Comparison of ENCODE assay signal across 8 mouse cellular contexts in the genomic region with DNA sequence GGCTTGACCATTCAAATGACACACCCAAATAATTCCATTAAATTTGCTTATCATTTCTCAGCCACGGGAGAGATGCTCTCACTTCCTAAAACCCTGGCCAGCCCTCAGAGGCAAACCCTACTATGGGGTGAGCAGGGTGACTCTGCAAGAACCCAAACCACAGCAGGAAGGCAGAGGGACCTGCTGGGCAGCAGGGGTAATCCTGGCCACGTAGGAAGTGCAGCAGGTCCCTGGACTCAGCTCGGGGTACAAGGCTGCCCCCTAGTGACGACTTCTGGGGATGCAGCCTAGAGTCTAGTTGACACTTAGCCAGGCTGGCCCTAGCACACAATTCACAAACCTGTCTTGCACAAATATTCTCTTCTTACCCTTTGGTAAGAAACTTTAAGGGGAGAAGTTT. TPM values are rescaled to one million over a fixed set of nuclear protein-coding genes. Genes with fewer than 3 reads are reported as not detected.
DNase-seq lines count a peak whose midpoint lies in the region; ATAC-seq lines count a peak whose summit lies in the region.

No protein-coding gene starts in this region.

- no peak overlapping the region for H3K27ac ChIP-seq in hindbrain, embryonic 15.5 days (replicated peaks)

- peak overlapping the region; percentile 21; the same call in 1 of the 2 replicates for H3K9ac ChIP-seq in hindbrain, embryonic 15.5 days

- under 1% methylated on average over 4 of the region's 4 CpGs for WGBS in hindbrain, embryonic 15.5 days

- no peaks in the 10 kb centered on the region for H3K36me3 ChIP-seq in hindbrain, embryonic 15.5 days

- DNase-seq in R1 (ENCODE audit: low read depth, low spot score): peak; percentile 45
- DNase-seq in cerebellum, postnatal 36 days: peak; percentile 78 to 80
- peak; percentile 92 to 94 for DNase-seq in frontal cortex, postnatal 36 days (ENCODE audit: low spot score in 2 of 2)
- peak; percentile 80 to 82 for DNase-seq in layer of hippocampus, postnatal 36 days
- peak; percentile 72 for DNase-seq in lung, postnatal 25 days (ENCODE audit: low spot score)
- peak; percentile 36 for DNase-seq in retina, adult 2 months (ENCODE audit: low read depth, low spot score)
- peak; percentile 83 for DNase-seq in thymus, postnatal 4 days

- peak; percentile 72 for ATAC-seq in hindbrain, embryonic 15.5 days (ENCODE audit: low FRiP score, low read depth)

- 0 out of 2 replicates have a peak, but pooled peaks cover 5% of the 10 kb centered on the region for H3K27me3 ChIP-seq in hindbrain, embryonic 15.5 days

- no peaks in the 10 kb centered on the region for H3K9me3 ChIP-seq in hindbrain, embryonic 15.5 days

- H3K4me3 ChIP-seq in hindbrain, embryonic 15.5 days: peak overlapping the region; percentile 38

- peaks cover 22% of the 10 kb centered on the region for H3K4me1 ChIP-seq in hindbrain, embryonic 15.5 days (replicated peaks)

- H3K4me2 ChIP-seq in hindbrain, embryonic 15.5 days: peak overlapping the region; percentile 79

RNA-seq across cellular contexts. Expression of a gene that starts 2.7 kb away (rescaled TPM):
- 3.3 and 3.4 TPM in 2 replicates for polyA plus RNA-seq in hindbrain, embryonic 15.5 days (2015; fragmentation: Nextera tagmentation; extraction: Ambion mirVana)
- 1 to 10 TPM; 8.4 to 9.2 TPM for total RNA-seq in layer of hippocampus, postnatal 36 days (2021)

Comparison
In these comparisons a context has a peak if more than half of its experiments do, and no peak if none do; other contexts are left out.
1. DNase-seq: peak in every context shown above with its lines; median percentile 93 in frontal cortex, postnatal 36 days; 83 in thymus, postnatal 4 days; 81 in layer of hippocampus, postnatal 36 days; 79 in cerebellum, postnatal 36 days; 72 in lung, postnatal 25 days; 45 in R1; 36 in retina, adult 2 months.